Mouse (Mus musculus): ENCODE measurements around the gene Ppm1j. TPM values are rescaled to one million over a fixed set of nuclear protein-coding genes. Genes with fewer than 3 reads are reported as not detected.

Ppm1j gene
- total RNA-seq, 2 experiments from 2014 or later: not detected

DNA sequence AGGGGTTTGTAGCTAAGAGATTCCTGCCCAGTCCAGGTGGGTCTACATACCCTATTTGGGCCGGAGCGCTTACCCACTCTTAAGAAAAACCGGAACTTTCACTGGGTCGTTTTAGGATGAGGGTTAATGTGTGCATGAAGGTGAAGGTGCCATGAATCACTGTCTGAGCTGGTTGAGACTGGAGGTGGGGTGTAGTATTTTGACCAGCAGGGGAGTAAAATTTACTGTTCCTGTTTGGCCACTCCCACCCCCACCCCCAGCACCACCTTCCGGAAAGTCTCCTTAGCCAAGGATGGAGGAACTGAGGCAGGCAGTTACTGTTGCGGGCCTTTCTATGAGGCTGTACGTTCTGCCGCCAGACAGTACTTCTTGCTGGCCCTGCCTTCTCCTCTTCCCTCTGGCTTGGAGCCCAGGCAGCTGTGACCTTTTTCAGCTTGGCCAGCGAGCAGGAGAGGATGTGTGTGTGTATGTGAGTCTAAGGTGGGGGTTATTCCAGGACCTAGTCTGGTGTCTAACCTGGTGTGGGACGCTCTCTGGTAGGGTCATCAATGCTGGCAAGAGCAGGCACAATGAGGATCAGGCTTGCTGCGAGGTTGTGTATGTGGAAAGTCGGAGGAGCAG is 1.3 kb downstream of the Ppm1j start:
- ATAC-seq (replicated peaks; ENCODE audit: low FRiP score, poor library complexity, severe bottlenecking): no peak

DNA sequence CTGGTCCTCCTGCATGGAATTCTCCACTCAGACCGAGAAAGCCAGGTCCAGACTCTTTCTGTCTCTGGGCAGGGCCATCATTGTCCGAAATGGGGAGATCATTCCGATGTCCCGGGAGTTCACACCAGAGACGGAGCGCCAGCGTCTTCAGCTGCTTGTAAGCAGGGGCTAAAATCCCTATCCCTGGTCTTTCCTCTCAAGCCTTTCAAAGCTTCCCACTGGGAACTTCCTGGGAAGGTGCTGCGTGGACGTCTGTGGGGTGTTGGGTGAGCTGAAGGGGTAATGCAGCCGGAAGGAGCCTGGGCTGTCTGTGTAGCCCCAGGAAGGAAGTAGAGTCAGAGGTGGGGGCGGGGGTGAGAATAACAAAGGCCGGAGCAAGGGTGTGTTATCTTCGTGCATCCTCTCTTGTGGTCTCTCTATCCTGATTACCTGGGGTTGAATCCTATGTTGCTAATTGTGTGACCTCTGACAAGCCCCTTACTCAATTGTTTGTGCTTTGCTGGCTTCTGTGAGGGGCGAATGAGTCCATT is 3.2 kb downstream of the Ppm1j start:
- no peak for ATAC-seq (replicated peaks; ENCODE audit: low FRiP score, poor library complexity, severe bottlenecking)

DNA sequence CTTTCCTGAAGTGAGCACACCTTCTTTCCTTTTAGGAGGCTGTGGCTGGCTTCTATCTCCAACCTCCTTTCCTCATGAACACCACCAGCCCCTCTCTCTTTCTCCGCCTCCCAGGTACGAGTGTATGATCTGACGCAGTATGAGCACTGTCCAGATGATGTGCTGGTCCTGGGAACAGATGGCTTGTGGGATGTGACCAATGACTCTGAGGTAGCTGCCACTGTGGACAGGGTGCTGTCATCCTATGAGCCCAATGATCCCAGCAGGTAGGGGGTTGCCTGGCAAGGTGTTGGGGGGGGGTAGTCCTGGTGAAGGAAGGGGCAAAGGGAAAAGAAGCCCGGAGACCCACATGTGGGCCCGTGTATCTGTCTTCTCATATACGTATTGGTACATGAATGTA is 4.4 kb downstream of the Ppm1j start:
- no peak for ATAC-seq (replicated peaks; ENCODE audit: low FRiP score, poor library complexity, severe bottlenecking)

DNA sequence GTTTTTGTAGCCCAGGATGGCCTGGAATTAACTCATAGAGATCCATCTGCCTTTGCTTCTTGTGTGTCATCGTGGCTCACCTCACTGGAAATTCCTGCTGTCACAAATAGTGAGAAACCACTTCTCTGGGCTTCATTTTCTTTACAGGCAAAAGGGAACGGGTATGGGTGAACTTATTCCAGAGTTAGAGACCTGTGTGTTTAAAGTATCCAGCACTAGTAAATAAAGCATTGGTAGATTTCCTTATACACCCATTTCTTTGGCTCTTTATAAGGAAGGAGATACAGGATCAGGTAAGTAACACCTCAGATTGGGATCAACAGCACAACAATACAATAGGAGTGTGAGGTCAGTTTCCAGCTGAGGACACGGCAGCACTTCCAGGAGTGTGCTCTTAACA is 7.2 kb downstream of the Ppm1j start, which contains the start of gene Rhoc:
Rhoc (plus strand) TSS at position 301 of the 400 bp plus-strand sequence.
- no peak for ATAC-seq (replicated peaks; ENCODE audit: low FRiP score, poor library complexity, severe bottlenecking)

DNA sequence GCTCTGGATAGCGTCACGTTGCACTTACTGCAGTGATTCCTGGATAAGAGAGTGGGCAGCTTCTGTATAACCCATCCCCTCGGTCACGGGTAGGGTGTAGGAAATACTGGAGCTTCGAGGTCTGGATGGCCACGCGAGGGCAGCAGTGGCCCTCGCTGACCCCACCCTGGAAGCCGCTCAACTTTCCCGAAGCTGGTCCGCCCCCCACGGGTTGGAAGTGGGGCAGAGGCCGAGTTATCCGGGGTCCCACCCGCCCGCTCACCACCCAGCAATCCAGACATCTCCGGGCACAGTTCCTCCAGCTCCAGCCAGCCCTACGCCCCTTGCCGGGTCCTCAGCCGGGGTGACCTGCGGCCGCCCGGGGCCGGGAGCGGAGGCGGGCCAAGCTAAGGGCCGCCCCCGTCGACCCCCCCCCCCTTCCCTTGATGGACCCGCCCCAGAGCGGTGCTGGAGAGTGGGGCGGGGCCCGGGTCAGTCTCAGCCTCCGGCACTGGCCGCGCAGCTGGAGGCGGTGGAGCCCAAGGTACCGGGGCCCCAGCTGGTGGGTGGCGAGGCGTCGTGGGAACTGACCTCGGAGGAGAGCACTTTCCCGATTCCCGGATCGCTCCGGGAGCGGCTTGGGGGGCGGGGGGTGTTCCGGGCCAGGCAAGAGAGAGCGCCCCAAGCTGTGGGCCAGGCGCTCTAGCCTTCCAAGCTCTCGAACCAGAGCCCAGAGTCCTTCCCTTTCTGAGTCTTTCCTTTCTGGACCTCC is 7.9 kb downstream of the Ppm1j start:
- no peak for ATAC-seq (replicated peaks; ENCODE audit: low FRiP score, poor library complexity, severe bottlenecking)

DNA sequence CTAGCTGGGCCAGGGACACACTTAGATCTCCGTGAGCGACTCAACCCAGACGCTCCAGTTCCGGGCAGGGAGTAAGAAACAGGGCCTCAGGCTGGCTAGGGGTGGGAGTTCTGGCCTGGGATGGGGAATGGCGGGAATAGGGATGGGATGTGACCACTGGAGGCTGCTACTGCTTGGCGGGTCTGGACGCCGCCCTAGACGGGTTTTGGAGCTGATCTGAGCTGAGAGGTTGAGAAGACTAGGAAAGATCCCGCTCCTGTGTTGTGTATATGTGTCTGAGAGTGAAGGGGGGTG is 8.4 kb downstream of the Ppm1j start:
- ATAC-seq (replicated peaks; ENCODE audit: low FRiP score, poor library complexity, severe bottlenecking): no peak

DNA sequence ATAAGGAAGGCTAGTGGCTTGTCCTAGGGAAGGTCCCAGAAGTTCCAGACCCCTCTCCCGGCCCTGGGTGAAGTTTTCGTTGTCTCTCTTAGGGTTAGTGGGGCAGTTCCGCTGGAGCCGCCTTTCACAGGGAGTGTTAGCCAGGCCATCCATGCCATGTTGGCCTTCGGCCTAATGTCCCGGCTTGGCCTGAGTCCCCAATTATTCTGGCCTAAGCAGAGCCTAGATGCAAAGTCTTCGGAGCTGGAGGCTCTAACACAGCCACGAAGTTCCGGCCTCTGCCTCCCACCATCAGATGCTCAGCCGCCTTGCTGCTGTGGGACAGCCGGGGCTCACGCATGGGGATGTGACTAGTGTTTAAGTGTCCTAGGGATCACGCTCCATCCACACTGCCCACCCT is 9.0 kb downstream of the Ppm1j start:
- no peak for ATAC-seq (replicated peaks; ENCODE audit: low FRiP score, poor library complexity, severe bottlenecking)

DNA sequence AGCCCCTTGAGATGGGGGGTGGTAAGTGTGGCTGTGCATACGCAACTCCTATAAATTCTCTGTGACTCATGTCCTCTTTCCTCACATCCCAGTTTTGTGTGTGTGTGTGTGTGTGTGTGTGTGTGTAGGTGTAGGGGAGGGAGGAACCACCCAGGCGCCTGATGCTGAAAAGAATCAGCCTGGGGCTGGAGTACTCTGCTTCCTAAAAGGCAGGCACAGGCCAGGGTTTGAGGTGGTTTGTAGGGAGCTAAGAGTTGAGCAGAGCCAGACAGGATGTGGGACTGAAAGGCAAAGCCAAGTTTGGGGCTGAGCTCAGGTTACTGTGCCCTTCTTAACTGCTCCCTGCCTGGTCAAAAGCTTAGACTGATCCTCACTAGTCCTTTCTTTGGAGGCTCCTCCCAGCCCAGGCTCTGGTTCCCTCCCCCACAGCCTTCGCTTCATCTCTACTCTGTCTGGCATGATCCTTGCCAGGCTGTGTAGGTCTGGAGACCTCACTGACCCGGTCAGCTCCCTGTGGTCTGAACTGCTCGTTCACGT is 9.6 kb downstream of the Ppm1j start:
- no peak for ATAC-seq (replicated peaks; ENCODE audit: low FRiP score, poor library complexity, severe bottlenecking)

DNA sequence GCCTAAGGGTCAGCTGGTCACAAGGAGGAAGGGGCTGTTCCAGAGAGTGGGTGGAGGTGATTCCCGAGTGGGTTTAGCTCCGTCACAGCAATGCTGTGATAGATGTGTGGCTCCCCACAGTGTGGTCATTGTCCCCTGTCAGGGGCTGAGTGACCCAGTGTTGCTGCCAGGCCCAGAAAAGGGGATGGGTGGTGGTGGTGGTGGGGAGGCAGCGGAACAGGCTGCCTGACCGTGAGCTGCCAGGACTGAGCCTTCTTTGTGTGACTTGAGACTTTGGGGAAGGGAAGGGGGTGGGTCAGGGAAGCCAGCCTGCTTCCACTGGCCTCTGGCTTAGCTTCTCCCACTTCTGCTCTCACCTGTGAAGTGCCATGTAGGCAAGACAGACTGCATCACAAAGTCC is 10.2 kb downstream of the Ppm1j start:
- ATAC-seq (replicated peaks; ENCODE audit: low FRiP score, poor library complexity, severe bottlenecking): no peak

DNA sequence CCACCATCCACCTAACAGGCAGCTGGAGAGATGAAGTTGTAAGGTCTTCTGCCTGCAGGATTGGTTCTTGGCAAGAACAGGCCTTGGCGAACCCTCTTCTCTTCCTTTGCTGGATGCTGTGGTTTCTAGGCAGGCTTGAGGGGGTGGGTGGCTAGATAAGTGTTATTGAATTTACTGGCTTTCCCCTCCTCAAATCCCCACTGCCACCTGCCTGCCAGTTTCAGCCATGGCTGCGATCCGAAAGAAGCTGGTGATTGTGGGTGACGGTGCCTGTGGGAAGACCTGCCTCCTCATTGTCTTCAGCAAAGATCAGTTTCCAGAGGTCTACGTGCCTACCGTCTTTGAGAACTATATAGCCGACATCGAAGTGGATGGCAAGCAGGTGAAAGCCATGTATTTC is 10.8 kb downstream of the Ppm1j start:
- ATAC-seq (replicated peaks; ENCODE audit: low FRiP score, poor library complexity, severe bottlenecking): no peak

DNA sequence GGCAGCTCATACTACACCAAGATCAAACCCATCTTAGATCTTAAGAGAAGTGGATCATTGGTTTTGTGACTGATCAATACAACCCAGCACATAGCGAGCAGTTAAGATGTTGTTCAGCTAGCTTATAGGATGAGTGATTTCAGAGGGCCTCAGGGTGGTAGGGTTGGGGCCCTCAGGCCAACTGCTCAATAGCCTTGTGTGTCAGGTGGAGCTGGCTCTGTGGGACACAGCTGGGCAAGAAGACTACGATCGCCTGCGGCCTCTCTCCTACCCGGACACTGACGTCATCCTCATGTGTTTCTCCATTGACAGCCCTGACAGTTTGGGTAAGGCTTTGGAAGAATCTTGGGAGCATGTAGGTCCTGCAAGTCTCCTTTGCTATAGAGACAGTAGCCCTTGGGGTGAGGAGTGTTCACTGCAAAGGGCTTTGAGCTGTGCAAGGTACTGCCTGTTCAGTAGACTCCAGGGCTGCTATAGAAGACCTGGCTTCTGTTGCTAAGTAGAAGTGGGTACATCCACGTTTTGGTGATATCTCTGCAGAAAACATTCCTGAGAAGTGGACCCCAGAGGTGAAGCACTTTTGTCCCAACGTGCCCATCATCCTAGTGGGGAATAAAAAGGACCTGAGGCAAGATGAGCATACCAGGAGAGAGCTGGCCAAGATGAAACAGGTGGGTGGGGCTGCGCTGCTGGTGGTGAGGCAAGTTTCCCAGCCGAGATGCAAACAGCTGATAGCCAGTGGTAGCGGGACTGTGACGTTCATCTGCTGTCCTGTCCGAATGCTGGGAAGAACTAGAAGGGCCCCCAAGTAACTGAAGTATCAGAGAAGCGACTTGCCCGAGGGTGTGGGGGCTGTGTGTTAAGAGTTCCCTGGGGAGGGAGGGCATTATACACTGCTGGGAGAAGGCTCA is 11.8 kb downstream of the Ppm1j start:
- ATAC-seq (replicated peaks; ENCODE audit: low FRiP score, poor library complexity, severe bottlenecking): no peak

DNA sequence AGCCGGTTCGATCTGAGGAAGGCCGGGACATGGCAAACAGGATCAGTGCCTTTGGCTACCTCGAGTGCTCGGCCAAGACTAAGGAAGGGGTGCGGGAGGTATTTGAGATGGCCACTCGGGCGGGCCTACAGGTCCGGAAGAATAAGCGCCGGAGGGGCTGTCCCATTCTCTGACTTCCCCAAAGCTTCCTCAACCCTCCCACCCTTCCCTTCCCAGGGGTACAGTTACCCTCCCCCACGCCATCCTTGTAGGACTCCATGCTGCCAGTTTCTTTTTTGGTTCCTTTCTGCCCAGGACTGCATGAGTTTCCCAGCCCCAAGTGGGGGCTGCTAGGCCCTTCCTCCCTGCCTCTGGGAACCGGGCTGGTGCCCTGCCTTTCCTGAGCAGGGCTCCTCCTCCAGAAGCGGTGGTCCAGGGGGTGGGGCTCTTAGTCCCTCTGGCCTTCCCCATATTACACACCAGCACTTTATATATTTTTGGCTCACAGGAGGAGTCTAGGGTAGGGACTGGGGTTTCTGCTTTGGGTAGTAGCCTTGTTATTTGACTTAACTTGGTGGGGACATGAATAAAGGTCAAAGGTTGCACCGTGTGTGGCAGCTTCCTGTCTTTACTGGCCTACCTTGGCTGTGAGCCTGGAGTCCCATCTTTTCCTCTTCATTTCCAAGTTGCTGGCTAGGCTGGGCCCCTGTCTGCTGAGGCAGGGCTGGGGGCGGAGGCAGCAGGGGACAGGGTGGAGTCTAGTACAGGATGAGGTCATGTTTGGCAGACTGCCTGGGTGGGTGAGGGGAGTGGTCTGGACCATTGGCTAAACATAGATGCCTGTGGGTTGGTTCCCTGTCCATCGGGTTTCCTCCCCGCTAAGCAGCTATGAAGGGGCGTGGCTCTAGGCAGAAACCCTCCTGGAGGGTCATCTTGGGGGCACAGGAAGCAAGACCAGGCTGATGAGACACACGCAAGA is 13.3 kb downstream of the Ppm1j start:
- no peak for ATAC-seq (replicated peaks; ENCODE audit: low FRiP score, poor library complexity, severe bottlenecking)

DNA sequence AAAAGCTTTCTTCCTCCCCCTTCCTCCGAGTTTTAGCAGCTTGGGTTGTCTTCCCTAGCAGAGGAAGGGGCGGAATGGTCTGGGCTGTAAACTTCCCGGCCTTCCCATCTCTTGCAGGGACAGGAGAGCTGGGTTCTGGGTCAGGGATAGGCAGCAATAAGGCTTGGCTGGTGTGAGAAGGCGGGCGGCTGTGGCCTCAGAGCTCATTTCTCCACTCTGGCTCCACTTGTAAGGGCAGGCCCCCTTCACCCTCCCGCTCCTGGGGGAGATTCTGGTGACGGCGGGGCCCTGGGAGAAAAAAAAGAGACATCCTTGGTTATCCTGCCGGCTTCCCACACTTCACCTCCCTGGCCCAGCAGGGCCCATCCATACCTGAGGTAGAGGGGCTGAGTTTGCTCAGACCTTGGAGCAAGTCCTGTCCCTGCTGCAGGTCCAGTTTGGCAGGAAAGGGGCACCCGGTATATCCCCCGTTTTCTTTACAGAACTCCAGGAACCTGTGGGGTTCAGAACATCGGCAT is 14.2 kb downstream of the Ppm1j start:
- ATAC-seq (replicated peaks; ENCODE audit: low FRiP score, poor library complexity, severe bottlenecking): no peak

DNA sequence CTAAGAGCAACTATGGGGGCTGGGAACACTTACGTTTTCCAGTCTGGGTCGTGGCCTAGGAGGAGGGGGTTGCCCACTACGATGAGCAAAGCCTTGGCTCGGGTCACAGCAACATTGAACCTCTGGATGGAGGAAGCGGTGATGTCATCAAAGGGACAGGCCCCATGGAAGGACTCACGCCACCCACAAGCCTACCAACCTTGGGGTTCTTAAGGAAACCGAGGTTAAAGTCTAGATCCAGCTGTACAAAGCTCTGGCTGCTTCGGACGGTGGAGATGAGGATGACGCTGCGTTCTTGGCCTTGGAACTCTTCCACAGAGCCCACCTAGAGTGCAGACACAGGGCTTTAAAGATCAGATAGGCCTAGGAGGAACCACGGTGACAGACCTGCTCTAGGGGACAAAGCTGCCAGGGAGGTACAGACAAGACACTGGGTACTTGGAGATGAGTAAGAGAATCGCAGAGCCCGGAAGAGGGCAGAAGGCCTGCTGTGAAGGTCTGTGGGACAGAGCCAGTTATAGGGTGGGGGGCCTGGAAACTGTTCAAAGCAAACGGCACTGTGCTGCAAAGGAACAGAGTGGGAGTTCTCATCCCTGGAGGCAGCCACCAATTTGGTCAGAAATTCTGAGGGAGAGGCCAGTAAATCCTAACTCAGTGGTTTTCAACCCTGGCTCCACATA is 14.9 kb downstream of the Ppm1j start:
- no peak for ATAC-seq (replicated peaks; ENCODE audit: low FRiP score, poor library complexity, severe bottlenecking)

DNA sequence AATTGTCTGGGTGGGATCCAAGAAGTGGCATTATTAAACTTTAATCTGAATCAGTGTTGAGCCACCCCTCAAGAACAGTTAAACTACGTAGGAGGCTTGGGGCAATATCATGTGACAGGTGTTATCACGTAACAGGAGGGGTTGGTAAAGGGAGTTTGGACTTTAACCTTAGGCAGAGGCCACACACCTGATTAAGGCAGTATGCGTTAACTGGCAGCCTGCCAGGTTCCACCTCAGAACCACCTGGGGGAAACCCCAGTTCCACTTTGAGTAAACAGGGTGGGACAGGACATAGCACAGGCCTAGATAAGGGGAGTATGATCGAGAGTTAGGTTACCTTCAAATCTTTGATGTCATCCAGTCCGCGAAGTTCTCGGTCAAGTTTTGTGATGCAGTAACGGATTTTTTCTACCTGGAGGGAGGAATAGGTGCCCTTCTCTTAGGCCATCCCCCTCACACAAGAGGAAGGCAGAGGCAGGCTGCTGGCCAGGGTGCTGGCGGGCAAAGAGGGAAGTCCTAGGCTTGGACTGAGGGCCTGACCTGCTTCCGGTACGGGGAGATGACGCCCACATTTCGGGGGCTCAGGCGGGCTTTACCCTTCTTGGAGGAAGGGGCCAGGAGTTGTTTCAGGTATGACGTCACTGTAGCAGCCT is 15.7 kb downstream of the Ppm1j start:
- no peak for ATAC-seq (replicated peaks; ENCODE audit: low FRiP score, poor library complexity, severe bottlenecking)

DNA sequence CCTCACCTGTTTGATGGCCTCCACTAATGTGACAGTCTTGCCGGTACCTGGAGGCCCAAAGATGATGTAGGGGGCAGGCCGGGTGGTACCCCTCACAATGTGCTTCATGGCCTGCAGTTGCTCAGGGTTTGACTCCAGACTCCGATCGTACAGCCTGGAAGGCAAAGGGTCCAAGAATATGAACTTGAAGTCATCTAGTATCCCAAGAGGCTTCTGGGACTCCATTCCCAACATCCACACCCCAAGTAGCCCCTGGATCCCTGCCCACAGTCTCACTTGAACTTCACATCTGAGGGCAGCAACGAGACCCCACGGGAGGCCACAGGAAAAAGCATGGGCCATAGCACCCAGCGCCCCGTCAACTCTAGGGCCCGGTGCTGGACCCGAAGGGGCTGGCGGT is 19.8 kb downstream of the Ppm1j start:
- no peak for ATAC-seq (replicated peaks; ENCODE audit: low FRiP score, poor library complexity, severe bottlenecking)

DNA sequence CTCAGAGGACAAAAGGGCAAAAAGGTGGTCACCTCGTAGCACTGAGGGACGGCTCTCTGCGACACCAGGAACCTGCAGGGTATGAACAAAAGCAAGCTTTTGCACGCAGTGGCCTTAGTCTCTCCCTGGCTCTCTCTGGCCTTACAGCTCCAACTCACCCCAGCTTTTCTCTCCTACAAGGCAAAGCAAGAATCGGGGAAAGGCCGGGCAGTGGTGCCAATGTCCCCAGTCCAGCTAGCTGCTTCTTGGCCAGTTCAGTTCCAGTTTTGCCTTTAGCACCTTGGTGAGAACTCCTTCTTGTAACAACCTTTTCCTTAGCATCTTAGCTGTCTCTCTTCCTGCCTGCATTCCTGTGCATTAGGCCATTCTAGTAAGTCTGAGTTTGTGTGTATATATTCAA is 20.6 kb downstream of the Ppm1j start:
- no peak for ATAC-seq (replicated peaks; ENCODE audit: low FRiP score, poor library complexity, severe bottlenecking)

DNA sequence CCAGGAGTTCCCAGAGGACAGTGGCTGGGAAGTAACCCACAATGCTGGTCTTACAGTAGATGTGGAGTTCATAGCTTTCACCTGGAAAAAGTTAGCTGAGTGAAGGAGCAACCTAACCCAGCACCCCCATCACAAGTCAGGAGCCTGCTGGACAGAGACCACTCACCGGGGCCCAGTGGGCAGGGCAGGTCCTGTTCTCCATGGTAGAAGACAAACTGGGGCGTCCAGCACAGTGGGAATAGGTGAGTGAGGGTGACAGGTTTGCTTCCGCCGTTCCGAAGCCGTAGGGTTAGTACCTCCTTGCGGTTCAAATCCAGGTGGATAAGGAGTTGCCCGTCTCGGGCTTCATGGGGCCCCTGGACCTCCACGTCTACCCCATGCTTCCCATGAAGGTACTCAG is 23.5 kb downstream of the Ppm1j start:
- ATAC-seq (replicated peaks; ENCODE audit: low FRiP score, poor library complexity, severe bottlenecking): no peak

Data from erythroblast, adult 5-6 weeks (primary cell).